Mouse (Mus musculus): ENCODE measurements around the gene Asb4.

Gene Asb4

GRCm38 (mm10) chr6:5444331-5444898 is 61.2 kb downstream of the Asb4 start:
- in situ Hi-C loops (cut with MboI, MseI): no loop called here

GRCm38 (mm10) chr6:5447013-5447412 is 63.8 kb downstream of the Asb4 start:
- in situ Hi-C loops (cut with MboI, MseI): no loop called here

- in situ Hi-C loops (cut with MboI, MseI): no loop called here
Measured at GRCm38 (mm10) chr6:5447546-5447945, 64.4 kb downstream of the Asb4 start.

DNA sequence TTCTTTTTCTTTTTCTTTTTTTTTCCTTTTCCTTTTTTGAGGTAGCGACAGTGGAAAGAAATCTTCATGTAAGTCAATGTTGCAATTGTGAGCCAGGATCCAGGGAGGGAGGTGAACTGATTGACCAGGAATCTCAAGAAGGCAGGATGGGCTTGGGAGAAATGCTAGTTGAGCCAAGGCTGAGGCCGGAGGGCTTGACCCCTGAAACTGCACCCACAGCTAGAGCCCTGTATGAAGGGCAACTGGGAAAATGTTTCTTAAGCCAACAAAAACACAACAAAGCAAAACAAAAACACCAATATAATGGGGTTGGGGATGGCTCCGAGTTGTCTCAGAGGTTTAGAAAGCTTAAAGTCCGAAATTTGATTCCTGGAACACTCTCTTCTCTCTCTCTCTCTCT is 65.2 kb downstream of the Asb4 start:
- in situ Hi-C loops (cut with MboI, MseI): no loop called here

DNA sequence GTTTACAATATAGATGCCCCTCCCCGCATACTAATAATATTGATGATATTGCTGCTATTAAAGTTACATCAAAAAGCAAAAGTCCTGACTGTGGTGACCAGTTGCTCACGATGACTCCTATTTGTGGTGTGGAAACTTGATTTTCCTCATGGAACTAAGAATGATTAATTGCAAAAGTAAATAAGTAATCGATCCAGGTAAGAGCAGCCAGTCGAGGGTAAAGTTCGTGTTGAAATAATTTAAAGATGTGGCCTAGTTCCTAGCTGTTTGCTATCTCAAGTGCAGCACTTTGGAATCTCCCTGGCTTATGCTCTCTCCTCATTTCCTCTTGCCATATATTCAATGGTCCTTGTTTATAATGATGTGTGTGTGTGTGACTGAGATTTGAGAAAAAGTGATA is 66.7 kb downstream of the Asb4 start:
- in situ Hi-C loops (cut with MboI, MseI): no loop called here

GRCm38 (mm10) chr6:5455836-5456235 is 72.7 kb downstream of the Asb4 start:
- in situ Hi-C loops (cut with MboI, MseI): no loop called here

GRCm38 (mm10) chr6:5470480-5471318 is 87.5 kb downstream of the Asb4 start:
- in situ Hi-C loops (cut with MboI, MseI): no loop called here

GRCm38 (mm10) chr6:5472692-5473091 is 89.5 kb downstream of the Asb4 start:
- in situ Hi-C loops (cut with MboI, MseI): no loop called here

GRCm38 (mm10) chr6:5474021-5474420 is 90.8 kb downstream of the Asb4 start:
- in situ Hi-C loops (cut with MboI, MseI): no loop called here

DNA sequence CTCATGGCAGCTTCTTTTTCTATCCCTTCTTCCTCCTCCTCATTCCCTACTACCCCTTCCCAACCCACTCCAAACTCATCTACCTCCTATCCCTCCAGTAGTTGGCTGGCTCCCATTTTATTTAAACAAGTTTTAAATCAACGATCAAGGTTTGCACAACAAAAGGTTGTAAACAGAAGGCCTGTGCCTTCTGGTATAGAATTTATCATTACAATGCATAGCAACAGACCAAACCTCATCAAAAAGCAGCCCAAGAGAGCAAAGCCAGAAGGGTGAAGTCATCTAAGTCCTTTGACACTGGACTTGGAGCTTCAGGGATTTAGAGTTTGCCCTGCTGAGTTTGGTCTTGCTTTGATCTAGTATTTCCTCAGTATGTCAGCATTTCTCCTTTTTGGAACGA is 97.9 kb downstream of the Asb4 start:
- in situ Hi-C loops (cut with MboI, MseI): no loop called here

DNA sequence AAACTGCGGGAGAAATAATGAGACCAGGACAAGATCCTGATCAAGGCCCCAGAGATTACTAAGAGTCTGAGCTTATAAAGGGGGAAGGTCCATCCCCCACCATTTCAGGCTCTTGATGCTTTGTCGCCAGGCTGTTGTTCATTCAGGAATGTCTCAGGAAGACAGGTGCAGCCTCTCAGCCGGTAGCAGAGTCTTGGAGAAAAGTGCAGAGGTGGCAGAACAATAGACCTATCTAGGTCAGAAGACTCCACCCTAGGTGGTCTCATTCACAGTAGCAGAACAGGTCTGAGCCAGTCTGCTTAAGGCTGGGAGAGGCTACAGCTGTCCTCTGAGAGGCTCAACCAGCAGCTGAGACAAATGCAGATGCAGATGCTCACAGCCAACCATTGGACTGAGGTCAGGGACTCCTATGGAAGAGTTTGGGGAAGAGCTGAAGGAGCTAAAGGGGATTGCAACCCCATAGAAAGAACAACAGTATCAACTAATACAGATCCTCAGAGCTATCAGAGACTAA is 99.1 kb downstream of the Asb4 start:
- in situ Hi-C loops (cut with MboI, MseI): no loop called here
